Mouse (Mus musculus) intestine, postnatal 0 days (tissue): ENCODE data around the gene Otop2. TPM values are rescaled to one million over a fixed set of nuclear protein-coding genes. Genes with fewer than 3 reads are reported as not detected.

Source experiments
- ATAC-seq: fragments of 200-750 bp; cut with Nextera tagmentation; 2 replicates; pipeline ENCODE4 v1.8.0; 2017; ENCODE audit warnings: mild to moderate bottlenecking, moderate TSS enrichment, moderate library complexity
- H3K27ac ChIP-seq: fragments of 300-500 bp; sonication (generic); 2 replicates; pipeline ENCODE4 v1.5.1; 2014; ENCODE audit warnings: mild to moderate bottlenecking, low read depth, low read length, moderate library complexity
- H3K27me3 ChIP-seq: fragments of 300-500 bp; sonication (generic); replicated peaks from 2 replicates; pipeline ENCODE4 v1.6.1; 2014; ENCODE audit warnings: low read length, mixed read lengths; ENCODE audit not compliant: control insufficient read depth, insufficient read depth
- H3K36me3 ChIP-seq: fragments of 300-500 bp; sonication (generic); 2 replicates; pipeline ENCODE4 v1.6.1; 2014; ENCODE audit warnings: mild to moderate bottlenecking, moderate library complexity; ENCODE audit not compliant: control insufficient read depth, insufficient read depth
- H3K4me1 ChIP-seq: fragments of 300-500 bp; sonication (generic); replicated peaks from 2 replicates; pipeline ENCODE4 v1.6.1; 2014; ENCODE audit warnings: antibody characterized with exemption, low read length, mixed read lengths; ENCODE audit not compliant: control insufficient read depth, insufficient read depth
- H3K4me2 ChIP-seq: fragments of 300-500 bp; sonication (generic); replicated peaks from 2 replicates; pipeline ENCODE4 v1.6.1; 2014; ENCODE audit warnings: low read depth, mild to moderate bottlenecking, moderate library complexity
- H3K4me3 ChIP-seq: fragments of 300-500 bp; sonication (generic); 2 replicates; pipeline ENCODE4 v1.5.1; 2014; ENCODE audit warnings: low read depth, low read length
- H3K9ac ChIP-seq: fragments of 300-500 bp; sonication (generic); 2 replicates; pipeline ENCODE4 v1.6.1; 2014; ENCODE audit warnings: mild to moderate bottlenecking, low read depth, low read length
- H3K9me3 ChIP-seq: fragments of 300-500 bp; sonication (generic); 2 replicates; pipeline ENCODE4 v1.6.1; 2016; ENCODE audit warnings: mixed run types; ENCODE audit not compliant: control insufficient read depth
- CTCF ChIP-seq: sonication (generic); IDR thresholded peaks from 2 replicates; pipeline ENCODE4 v1.5.1; 2016; ENCODE audit warnings: low read depth, mild to moderate bottlenecking, control low read depth, antibody characterized with exemption, moderate library complexity
- WGBS: fragments of 180-500 bp; shearing (Covaris S2); extraction: QIAGEN DNeasy Blood & Tissue Kit; methylation state at CpG from one replicate; pipeline ENCODE4 v1.1.7; 2014; 5-methylcytosine and 5-hydroxymethylcytosine counted together
- polyA plus RNA-seq: library from polyadenylated mRNA; unstranded; fragments of >200 nt; fragmentation: Nextera tagmentation; extraction: Ambion mirVana; gene quantifications from 2 replicates; pipeline ENCODE4 v1.2.1, GENCODE M21; 2015

Gene Otop2
- polyA plus RNA-seq, 1 experiment from 2014 or later = 0.05 TPM

- Histone ChIP-seq H3K4me2 (peak overlapping the region; percentile 65), H3K9me3 (no peaks in the 10 kb centered on the region), H3K9ac (0 out of 2 replicates have a peak overlapping the region, but pooled peaks have one; percentile 1), H3K36me3 (no peaks in the 10 kb centered on the region), H3K4me1 (no peaks in the 10 kb centered on the region), H3K27ac (no peak overlapping the region), H3K27me3 (peaks cover 9% of the 10 kb centered on the region), H3K4me3 (peak overlapping the region; percentile 32)
- no peak for TF ChIP-seq CTCF
- WGBS = 3% methylated on average over 30 of the region's 30 CpGs
- peak; percentile 34; the same call in 1 of the 2 replicates for ATAC-seq
These were observed 67.1 kb downstream of the Otop2 start for GRCm38 (mm10) chr11:115373805-115374694.

GRCm38 (mm10) chr11:115374695-115375425, 67.9 kb downstream of the Otop2 start:
- Histone ChIP-seq H3K27ac (no peak overlapping the region), H3K27me3 (peaks cover 9% of the 10 kb centered on the region), H3K4me3 (no peak overlapping the region), H3K9me3 (no peaks in the 10 kb centered on the region), H3K9ac (0 out of 2 replicates have a peak overlapping the region, but pooled peaks have one; percentile 1), H3K4me1 (no peaks in the 10 kb centered on the region), H3K4me2 (peak overlapping the region; percentile 65), H3K36me3 (no peaks in the 10 kb centered on the region)
- no peak for TF ChIP-seq CTCF
- 66% methylated on average over 12 of the region's 12 CpGs for WGBS
- no peak for ATAC-seq

- peak; percentile 40 for ATAC-seq
- Histone ChIP-seq H3K9ac (no peak overlapping the region), H3K4me3 (no peak overlapping the region), H3K36me3 (no peaks in the 10 kb centered on the region), H3K4me1 (no peaks in the 10 kb centered on the region), H3K9me3 (no peaks in the 10 kb centered on the region), H3K27me3 (peaks cover 9% of the 10 kb centered on the region), H3K27ac (no peak overlapping the region), H3K4me2 (no peak overlapping the region)
- WGBS = 48% methylated on average over 7 of the region's 7 CpGs
- no peak for TF ChIP-seq CTCF
These were observed 69.8 kb downstream of the Otop2 start for GRCm38 (mm10) chr11:115376722-115377121.

GRCm38 (mm10) chr11:115377254-115377653, 70.3 kb downstream of the Otop2 start:
- Histone ChIP-seq H3K36me3 (no peaks in the 10 kb centered on the region), H3K9ac (no peak overlapping the region), H3K4me1 (no peaks in the 10 kb centered on the region), H3K4me2 (no peak overlapping the region), H3K27ac (no peak overlapping the region), H3K27me3 (peaks cover 9% of the 10 kb centered on the region), H3K9me3 (no peaks in the 10 kb centered on the region), H3K4me3 (no peak overlapping the region)
- no peak for TF ChIP-seq CTCF
- ATAC-seq = no peak
- 86% methylated on average over 4 of the region's 4 CpGs for WGBS

- no peak for ATAC-seq
- H3K4me1 ChIP-seq = no peaks in the 10 kb centered on the region
- TF ChIP-seq CTCF = 0 out of 2 replicates have a peak, but pooled peaks have one; percentile 21
- H3K9me3 ChIP-seq = no peaks in the 10 kb centered on the region
- H3K9ac ChIP-seq = no peak overlapping the region
- no peak overlapping the region for H3K4me2 ChIP-seq
- H3K36me3 ChIP-seq = no peaks in the 10 kb centered on the region
- H3K4me3 ChIP-seq = no peak overlapping the region
- 89% methylated on average over 7 of the region's 7 CpGs for WGBS
- H3K27ac ChIP-seq = no peak overlapping the region
- peaks cover 12% of the 10 kb centered on the region for H3K27me3 ChIP-seq
These were observed 70.9 kb downstream of the Otop2 start for GRCm38 (mm10) chr11:115377854-115378253.

- no peak overlapping the region for H3K9ac ChIP-seq
- H3K9me3 ChIP-seq = no peaks in the 10 kb centered on the region
- no peak for TF ChIP-seq CTCF
- no peak for ATAC-seq
- H3K4me2 ChIP-seq = peak overlapping the region; percentile 99
- 0 out of 2 replicates have a peak, but pooled peaks cover 7% of the 10 kb centered on the region for H3K27me3 ChIP-seq
- no peaks in the 10 kb centered on the region for H3K4me1 ChIP-seq
- H3K27ac ChIP-seq = peak overlapping the region; percentile 64; the same call in 1 of the 2 replicates
- WGBS = 15% methylated on average over 9 of the region's 9 CpGs
- H3K36me3 ChIP-seq = no peaks in the 10 kb centered on the region
- H3K4me3 ChIP-seq = peak overlapping the region; percentile 79
These were observed 74.3 kb downstream of the Otop2 start for GRCm38 (mm10) chr11:115381276-115381675.

Other genes starting within 250 kb of the Otop2 start
- gene Cd300e, start 245.0 kb upstream of the Otop2 start, polyA plus RNA-seq = 0.09 and 0.13 TPM in 2 replicates
- gene Rab37, start 215.7 kb upstream of the Otop2 start, polyA plus RNA-seq = 3.7 and 3.9 TPM in 2 replicates
- 1.1 and 1.3 TPM in 2 replicates for gene Cd300lf, start 173.2 kb upstream of the Otop2 start, polyA plus RNA-seq
- 679 and 754 TPM in 2 replicates for gene Slc9a3r1, start 143.8 kb upstream of the Otop2 start, polyA plus RNA-seq
- gene Tmem104, start 119.7 kb upstream of the Otop2 start, polyA plus RNA-seq = 19.2 and 20.1 TPM in 2 replicates
- gene Nat9, start 119.3 kb upstream of the Otop2 start, polyA plus RNA-seq = 35.0 and 35.7 TPM in 2 replicates
- gene Grin2c, start 39.9 kb upstream of the Otop2 start, polyA plus RNA-seq = not detected in 2 replicates
- 8.0 and 8.2 TPM in 2 replicates for gene Fdxr, start 30.1 kb upstream of the Otop2 start, polyA plus RNA-seq
- 0.26 and 0.55 TPM in 2 replicates for gene Fads6, start 9.5 kb upstream of the Otop2 start, polyA plus RNA-seq
- 0.05 and 0.09 TPM in 2 replicates for gene Ush1g, start 14.9 kb downstream of the Otop2 start, polyA plus RNA-seq
- 2.3 and 4.3 TPM in 2 replicates for gene Otop3, start 27.6 kb downstream of the Otop2 start, polyA plus RNA-seq
- 10.8 and 12.1 TPM in 2 replicates for gene Hid1, start 60.6 kb downstream of the Otop2 start, polyA plus RNA-seq
- 3.5 and 3.9 TPM in 2 replicates for gene Cdr2l, start 74.8 kb downstream of the Otop2 start, polyA plus RNA-seq
- 143 and 145 TPM in 2 replicates for gene Mrpl58, start 96.6 kb downstream of the Otop2 start, polyA plus RNA-seq
- gene Atp5h, start 112.8 kb downstream of the Otop2 start, polyA plus RNA-seq = 1,235 and 1,272 TPM in 2 replicates
- gene Kctd2, start 113.0 kb downstream of the Otop2 start, polyA plus RNA-seq = 17.5 and 18.6 TPM in 2 replicates
- 0.64 and 1.1 TPM in 2 replicates for gene Trim80, start 133.4 kb downstream of the Otop2 start, polyA plus RNA-seq
- 3.0 and 3.4 TPM in 2 replicates for gene Slc16a5, start 155.3 kb downstream of the Otop2 start, polyA plus RNA-seq
- gene Armc7, start 168.5 kb downstream of the Otop2 start, polyA plus RNA-seq = 6.9 and 7.0 TPM in 2 replicates
- 189 and 194 TPM in 2 replicates for gene Nt5c, start 184.7 kb downstream of the Otop2 start, polyA plus RNA-seq
- 255 and 263 TPM in 2 replicates for gene Jpt1, start 207.2 kb downstream of the Otop2 start, polyA plus RNA-seq
- gene Sumo2, start 229.1 kb downstream of the Otop2 start, polyA plus RNA-seq = 404 and 414 TPM in 2 replicates